Mouse (Mus musculus) heart, adult 18-20 months (tissue): ENCODE data around the gene Myo10. TPM values are rescaled to one million over a fixed set of nuclear protein-coding genes. Genes with fewer than 3 reads are reported as not detected.
A peak's percentile ranks its signal among the peaks of the same experiment; 100 is the strongest.

Experiments
- DNase-seq, 2 experiments: peaks; one replicate each; pipeline ENCODE4 v3.0.0; 2021 to 2022; ENCODE audit warnings: mixed read lengths in 1 of 2
- total RNA-seq, 2 experiments: library from RNA; stranded (reverse); gene quantifications; 2 replicates each; pipeline ENCODE4 v1.2.3; 2021

Gene Myo10
- total RNA-seq, 2 experiments from 2014 or later = 56.9 to 65.1 TPM

DNA sequence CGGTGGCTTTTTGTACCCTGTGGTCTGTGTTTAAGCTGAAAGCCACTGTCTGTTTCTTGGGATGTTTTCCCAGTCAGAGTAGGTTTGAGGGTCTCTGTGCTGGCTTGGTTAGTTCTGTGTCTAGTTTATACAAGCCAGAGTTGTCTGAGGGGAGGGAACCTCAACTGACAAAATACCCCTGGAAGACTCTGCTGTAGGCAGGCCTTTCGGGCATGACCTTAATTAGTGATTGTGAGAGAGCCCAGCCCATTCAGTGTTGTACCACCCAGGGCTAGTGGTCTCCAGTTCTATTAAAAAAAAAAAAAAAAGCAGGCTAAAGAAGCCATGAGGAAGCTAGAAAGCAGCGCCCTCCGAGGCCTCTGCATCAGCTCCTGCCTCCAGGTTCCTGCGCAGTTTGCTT, 30.0 kb downstream of the Myo10 start:
- DNase-seq = no peak

DNA sequence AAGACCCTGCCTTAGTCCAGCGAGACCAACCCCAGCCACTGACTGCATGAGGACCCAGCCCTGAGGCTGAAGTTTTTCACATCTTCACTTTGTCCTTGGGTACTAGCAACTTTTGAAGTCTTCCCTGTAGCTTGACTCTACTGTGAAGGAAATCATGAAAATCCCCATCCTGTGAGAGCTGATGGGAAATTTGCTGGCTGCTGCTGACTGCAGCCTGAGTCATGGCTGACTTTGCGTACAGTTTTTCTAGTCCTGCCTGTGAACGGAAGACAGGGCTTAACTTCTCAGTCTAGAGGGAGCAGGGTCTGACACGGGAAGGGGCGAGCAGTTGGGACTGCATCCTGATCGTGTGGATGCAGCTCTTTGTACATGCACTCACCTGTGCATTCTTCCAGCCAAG, 30.6 kb downstream of the Myo10 start:
- DNase-seq = no peak

DNA sequence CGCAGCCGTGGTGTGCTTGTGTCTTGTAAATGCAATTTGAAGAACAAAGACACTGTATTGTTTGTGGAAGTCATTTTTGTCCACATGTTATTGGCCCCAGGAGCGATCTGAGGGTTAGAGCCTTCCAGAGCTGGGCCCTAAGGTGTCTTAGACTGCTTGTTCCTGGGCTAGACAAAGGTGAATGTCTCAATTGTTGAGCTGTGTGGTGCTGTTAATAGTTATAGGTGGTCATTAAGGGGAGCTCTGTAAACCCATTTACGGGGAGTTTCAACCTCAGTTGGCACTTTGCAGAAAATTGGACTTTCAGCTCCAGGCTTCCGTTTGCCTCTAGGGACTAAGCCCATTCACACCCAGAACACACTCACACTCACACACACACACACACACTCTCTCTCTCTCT, 31.4 kb downstream of the Myo10 start:
- no peak for DNase-seq

DNA sequence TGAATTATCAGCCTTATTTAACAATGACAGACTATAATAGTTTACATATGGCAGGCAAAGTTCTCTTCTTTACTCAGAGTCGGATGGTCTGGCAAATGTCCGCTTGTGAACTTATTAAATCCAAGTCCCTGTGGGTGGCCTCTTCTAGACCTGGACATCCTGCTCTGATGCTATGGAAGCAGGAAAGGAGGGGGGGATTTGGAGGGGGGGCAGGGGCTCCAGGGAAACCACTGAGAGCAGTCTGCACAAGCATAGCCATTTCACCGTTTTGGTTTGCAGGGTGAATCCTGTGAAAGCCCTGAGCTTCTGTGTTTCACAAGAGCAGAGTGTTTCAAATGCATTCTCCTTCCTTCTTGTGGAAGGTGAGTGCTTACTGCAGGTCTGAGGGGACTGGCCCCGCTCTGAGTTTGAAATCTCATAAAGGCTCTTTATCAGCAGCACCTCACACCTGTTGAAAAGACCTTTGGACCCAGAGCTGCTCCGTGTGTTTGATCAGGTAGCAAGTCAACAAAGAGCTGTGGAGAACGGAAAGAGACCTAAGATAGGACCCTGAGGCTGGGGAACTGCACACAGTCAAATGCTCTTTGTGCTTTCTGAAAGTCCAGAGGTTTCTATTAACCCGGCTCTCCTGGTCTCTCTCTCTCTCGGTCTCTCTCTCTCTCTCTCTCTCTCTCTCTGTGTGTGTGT, 40.7 kb downstream of the Myo10 start:
- DNase-seq = no peak

DNA sequence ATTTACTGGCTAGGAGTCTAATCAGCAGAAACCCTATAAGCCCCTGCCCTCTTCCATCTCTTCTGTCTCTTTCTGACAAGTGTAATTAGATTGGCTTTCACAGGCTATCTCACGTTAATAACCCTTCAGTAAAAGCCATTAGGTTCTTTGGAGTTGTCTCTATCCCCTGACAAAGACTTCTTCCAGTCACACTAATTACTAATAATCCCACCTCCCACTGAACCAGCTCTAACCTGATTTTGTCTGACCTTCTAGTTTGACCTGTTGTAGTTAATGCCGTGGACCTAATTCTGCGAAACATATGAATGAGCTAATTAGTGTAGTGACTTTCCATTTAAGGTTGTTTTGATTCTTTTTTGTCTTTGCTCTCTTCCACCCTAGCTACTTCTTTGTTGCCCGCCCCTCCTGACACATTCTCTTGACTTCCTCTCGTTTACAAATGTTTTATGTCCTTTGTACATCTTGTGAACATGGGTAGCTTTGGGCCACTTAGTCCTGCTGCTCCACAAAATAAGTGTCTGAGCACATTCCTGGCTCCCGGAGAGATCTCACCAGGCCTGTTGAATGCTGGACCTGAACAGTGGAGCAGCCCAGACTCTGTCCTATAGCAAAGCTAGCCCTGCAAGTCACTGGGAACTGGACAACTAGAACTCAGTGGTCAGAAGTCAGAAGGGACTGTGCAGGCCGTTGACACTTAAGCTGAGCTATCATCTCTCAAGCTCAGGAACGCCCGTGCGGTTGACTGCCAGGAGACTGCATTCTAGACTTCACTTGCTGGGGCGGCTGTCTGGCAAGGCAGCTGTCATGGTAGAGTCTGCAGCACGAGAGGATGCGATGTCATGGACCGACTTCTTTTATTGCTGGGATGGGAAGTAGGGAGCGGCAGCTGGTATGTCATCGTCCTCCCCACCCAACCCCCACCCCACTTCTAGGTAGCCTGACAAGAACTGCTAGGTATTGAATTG, 47.2 kb downstream of the Myo10 start:
- no peak for DNase-seq

DNA sequence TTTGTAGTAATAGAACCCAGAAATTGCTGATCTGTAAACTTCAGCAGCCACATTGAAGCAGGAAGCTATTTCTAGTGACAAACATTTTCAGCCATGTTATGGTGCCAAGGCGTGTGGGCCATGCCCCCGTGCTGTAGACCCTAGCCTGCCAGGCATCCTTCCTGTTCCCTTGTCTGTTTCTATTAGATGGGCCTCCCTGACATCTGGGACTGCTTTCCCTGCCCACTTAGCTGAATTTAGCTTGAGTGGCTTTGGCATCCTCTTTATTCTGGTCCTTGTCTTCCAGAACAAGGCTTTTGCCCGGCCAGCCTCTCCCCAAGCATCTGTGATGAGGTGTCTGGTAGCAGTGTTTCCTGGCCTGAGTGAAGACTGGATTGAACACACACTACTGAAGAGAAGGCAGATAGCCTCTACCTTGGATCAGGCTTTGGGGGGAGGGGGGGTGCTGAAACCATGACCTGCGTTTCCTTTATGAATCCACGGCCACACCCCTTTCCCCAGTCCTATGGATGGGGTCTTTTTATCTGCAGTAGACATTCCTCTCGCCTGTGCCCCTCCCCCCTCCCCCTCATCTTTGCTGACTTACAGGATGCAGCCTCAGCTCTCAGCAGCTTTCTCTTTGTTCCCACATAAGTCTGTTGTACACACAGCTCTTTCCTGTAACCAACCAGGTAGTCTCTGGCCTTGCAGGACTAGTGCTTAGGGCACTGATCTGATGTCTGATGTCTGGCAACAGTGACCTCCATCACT, 51.1 kb downstream of the Myo10 start:
- no peak for DNase-seq

DNA sequence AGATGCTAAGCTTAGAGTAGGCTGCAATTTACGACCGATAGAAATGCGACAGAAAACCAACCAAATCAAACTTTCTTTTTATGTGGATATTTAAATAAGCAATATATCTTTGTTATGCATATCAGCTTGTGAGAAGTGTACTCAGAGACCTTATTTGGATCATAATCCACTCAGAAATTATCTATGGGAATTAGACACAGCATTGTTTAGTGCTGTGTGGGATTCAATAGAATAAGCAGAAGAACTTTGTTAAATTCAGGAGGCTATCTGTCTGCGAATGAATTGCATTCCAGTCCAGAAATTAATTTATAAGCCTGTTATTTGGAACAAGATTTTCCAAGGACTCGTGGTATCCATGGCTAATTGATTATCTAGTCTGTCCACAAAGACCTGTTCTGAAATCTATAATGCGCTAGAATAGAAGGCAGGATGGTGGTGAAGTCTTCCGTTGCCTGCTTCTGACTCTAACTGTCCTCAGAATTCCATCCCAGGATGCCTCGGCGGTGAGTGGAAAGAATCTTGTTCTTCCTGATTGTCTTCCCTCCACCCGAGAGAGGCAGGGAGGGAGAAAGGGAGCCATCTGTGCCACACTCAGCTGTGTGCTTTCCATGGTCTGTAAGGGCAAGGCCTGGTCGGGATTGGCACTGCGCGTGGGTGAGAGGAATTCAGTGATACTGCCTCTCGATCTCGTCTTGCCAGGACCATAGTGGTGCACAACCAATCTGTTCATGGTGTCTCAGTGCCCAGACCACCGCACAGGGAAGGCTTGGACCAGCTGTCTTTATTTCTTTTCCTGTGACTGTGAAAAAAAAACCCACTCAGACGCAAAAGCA, 52.0 kb downstream of the Myo10 start:
- no peak for DNase-seq

DNA sequence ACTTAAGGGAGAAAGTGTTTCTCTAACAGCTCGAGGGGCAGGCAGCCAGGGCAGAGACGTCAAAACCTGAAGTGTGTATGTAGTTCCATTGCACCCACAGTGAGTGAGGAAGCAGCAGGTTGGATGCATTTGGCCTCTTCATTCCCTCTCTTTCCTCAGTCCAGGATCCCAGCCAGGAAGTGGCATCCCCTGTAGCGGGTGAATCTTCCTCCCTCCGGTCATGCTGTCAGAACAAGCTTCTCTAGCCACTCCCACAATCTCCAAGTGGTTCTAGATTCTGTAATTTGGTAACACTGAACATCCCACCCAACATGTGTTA, 52.6 kb downstream of the Myo10 start:
- no peak for DNase-seq

DNA sequence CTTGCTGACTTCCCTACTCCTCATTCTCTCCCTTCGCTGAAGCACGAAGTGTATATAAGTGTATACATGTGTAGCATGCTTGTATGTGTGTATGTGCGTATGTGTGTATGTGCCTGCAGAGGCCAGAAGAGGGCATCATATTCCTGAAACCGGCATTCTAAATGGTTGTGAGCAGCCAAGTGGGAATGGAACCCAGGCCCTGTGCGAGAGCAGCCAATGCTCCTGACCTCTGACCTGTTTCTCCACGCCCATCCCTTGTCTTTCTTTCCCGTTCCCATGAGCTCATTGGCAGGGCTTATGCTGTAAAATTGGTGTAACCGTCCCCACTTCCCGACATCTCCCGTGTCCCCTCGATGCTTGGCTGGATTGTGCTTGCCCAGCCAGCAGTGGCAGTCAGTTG, 53.0 kb downstream of the Myo10 start:
- DNase-seq = no peak

DNA sequence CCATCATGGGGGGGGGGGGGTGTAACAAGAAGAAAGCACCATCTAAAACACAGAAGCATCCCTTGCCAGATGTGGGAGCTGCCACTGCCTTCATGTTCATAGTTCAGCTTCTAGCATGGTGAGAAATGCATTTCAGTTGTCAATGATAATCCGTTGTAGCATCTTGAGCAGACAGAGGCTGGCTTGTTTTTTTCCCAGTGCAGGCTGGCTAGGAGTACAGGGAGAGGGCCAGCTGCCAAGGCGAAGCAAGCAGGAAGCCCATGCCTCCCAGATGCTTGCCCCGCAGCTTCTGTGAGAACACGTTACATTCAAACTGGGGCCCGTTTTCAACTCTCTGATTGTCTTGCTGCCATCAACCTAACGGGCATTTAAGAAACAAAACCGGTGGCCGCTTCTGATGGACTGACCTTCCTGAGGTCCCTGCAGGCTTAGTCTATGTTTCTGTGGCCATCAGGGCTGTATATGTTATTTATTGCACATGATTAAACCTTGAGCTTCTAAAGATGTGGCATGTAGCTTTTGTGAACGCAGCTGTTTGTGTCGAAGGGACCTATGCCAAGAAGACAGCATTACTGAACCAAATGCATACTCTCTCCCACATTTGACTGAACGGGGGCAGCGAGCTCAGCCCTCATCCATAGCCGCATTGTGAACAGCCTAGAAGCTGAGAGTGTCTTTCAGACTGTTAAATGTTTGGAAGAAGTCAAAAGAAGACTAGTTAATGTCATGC, 53.9 kb downstream of the Myo10 start:
- no peak for DNase-seq

DNA sequence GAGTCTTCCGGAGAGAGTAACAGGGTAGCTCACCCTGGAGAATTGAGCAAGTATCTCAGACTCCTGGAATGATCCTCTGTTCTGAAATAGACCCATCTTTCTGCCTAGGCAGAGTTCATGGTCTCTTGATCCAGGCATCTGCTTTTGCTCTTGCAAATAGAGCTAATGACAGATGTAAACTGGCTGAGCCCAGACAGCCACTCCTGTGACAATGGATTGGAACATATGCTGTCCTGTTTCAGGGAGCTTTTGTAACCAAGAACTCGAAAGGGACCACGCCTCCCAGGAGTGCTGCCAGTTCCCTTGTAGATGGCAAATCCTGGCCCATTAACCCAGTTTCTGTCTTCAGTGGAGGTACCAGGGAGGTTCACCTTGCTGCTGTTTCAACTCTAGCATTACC, 56.8 kb downstream of the Myo10 start:
- DNase-seq = peak; percentile 36 to 50

DNA sequence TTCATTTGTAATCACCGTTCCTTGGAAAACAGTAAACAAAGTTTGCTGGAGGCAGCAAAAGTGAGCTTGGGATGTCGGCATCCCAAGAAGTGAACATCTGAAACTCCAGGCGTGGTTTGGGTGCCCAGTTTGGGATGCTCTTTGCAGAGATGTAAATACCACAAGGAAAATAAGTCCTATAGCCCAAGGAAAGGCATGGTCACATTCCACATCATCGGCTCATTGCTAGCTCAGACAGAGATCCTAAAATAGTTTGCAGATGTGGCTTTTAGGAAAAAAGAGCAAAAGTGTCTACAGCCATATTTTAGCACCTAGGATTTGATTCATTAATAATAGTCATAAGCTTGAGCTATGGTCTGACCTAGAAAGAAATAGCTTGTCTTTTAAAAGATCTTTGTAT, 57.3 kb downstream of the Myo10 start:
- no peak for DNase-seq

DNA sequence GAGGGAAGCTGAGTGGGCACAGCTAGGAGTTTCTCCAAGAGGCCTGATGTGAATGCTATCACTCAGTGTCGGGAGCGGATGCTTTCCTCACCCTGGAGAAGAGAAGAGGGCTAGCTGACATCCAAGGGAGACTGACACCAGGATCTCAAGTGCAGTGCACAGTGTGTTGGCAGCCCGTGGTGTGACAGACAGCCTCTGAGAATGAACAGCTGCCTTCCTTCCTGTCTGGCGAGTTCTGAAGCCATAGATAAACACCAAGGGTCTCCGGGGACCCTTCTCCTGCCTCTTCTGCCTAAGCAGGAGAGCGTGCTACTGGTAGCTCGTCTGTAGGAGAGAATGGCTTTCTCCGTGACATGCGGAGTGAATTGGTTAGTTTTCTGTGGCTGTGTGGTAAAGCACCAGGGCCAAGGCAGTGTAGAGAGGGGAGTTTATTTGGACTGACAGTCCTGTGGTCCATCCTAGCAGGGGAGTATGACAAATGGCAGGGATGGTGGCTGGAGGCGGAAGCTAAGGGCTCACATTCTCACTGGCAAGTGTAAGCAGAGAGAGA, 58.0 kb downstream of the Myo10 start:
- DNase-seq = peak; percentile 23 to 28

DNA sequence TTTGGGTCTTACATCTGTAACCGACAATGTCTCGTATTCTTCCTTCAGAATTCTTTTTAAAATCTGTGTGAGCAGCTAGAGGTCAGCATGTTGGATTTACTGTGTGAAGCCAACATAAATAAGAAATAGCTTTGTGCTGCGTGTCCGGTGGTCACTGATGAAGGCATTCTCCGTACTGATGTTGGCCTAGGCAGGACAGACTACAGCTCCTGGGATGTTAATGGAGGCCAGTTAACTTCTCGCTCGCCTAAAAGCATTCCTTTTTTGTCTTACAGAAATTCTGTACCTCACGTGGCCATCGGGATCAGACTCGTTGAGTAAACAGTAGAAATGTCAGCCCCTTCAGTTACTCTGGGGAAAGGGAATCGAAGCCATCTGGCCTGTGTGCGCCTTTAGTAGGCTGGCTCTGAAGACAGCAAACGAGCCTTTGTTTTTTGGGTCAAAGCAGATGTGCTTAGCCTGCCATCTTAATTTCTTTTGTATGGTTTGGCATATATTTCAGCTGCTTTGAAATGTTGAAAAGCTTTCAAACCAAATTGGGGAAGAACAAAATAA, 60.7 kb downstream of the Myo10 start:
- DNase-seq = no peak

DNA sequence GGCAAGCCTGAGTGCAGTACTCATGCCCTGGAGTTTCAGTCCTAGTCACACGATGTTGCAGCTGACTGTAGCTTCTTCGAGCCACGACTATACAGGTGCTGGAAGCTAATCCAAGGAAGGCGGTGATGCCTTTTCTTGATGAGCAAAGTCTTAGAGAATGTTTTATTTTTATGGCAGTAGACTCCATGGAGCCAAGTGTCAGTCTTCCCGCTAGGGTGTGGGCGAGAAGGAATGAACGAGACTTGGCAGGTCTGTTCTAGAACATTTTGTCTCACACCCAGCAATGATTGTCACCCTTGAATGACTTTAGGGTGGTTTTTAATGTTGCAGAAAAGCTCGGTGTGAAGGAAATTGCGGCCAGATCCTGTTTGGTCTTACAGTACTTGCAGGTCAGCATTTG, 62.9 kb downstream of the Myo10 start:
- DNase-seq = no peak

DNA sequence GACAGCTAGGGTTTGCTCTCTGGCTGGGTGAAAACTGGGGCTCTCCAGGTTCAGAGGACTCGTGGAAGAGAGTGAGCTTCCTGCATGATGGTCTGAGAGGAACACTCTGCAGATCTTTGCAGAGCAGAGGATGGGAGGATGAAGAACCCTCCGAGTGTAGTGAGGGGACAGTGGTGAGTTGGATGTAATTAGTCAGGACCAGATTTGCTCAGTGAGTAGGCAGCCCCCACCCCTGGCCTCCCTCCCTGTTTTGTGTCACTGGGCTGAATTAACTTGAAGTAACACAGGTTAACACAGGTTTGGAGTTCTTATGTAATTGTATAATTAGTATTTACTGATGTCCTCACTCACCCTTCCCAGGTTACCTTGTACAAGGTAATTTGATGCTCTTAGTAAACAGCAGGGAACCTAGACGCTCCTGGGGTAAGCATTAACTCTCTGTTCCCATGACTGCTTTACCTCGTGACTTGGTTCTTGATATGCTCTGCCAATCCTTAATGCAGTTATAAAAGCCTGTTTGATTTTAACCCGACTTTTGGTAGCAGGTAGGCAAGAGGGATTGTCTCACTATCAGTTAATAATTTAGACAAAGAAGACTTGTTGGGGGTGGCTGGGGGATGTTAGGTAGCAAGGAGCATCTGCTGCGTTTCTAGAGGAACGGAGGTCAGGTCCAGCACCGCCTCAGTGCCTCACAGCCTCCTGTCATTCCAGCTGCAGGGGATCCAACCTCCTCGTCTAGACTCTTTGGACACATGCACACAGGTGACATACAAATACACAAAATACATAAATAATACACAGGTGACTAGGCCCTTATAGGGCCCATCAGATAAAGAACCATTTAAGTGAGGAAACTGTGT, 66.3 kb downstream of the Myo10 start:
- no peak for DNase-seq

DNA sequence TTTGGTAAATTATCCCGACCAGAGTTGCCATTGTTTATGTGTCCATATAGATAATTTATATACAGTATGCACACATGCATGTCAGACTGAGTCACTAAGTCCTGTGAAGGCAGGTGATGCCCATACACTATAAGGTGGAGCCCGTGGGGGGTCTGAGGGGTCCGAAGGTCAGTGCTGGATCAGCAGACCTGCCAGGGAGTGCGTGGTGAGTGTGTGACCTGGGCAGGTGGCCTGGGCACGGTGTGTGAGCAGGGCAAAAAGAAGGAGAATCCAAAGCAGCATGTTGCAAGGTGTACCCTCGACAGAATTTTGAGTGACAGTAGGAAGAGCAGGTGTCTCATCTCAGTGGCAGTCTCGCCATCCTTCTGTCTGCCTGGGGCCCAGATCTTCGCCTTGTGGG, 67.2 kb downstream of the Myo10 start:
- DNase-seq = no peak

DNA sequence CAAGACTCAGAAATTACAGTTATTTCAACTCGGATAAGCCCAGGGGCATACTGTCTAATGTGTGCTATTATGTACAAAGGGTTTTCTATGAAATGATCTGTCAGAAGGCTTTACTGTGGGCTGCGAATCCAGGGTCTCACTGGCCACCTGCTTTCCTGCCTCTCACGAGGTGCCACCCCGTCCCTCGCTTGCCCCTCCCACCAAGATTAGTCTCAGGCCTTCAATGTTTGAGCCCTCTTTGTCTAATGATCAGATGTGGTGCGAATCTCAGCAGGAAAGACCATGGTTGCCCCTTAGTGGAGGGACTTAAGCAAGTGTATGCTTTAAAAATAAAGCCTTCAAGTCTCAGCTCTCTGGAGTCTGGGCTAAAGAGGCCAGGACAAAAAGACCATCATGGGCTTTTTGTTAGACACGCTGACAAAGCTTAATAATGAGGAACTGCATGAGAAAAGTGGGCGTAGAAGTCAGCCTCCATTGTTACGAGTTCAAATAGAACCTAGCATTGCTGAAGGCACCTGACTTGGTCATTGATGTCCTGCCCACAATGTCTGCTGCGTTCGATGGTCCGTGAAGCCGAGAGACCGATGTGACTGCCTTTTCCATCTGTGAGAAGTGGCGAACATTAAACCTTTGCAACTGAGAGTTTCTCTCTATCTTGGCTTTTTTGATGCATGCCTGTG, 67.9 kb downstream of the Myo10 start:
- no peak for DNase-seq

DNA sequence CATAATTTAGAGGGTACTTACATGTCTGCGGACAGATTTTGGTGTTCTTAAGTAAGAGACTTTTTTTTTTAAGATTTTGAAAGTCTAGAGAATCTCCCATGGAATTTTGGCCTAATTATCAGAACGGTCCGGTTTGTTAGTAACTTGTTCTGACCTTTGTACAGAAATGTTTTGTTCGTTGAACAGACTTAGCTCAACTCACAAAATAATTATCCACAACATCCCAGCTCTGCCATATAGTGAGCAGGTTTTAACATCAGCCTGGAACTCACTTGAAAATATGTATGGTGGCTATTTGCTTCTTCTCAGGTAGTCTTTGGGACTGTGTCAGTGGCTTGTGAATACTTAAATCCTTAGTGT, 68.4 kb downstream of the Myo10 start:
- DNase-seq = no peak
